Mouse (Mus musculus) liver, embryonic 11.5 days (tissue): ENCODE measurements around the gene Ift81. TPM values are rescaled to one million over a fixed set of nuclear protein-coding genes. Genes with fewer than 3 reads are reported as not detected.

Experiments
- ATAC-seq: fragments of 200-750 bp; cut with Nextera tagmentation; replicated peaks from 2 replicates; pipeline ENCODE4 v1.8.0; 2017; ENCODE audit warnings: moderate number of reproducible peaks, mild to moderate bottlenecking, moderate TSS enrichment, moderate library complexity; ENCODE audit not compliant: low FRiP score
- DNase-seq: peaks from one replicate; pipeline ENCODE4 v3.0.0-alpha.2; 2017; ENCODE audit warnings: low spot score
- H3K27ac ChIP-seq: fragments of 300-500 bp; sonication (generic); 2 replicates; pipeline ENCODE4 v1.5.1; 2014; ENCODE audit warnings: mild to moderate bottlenecking, low read depth, low read length, control low read depth
- H3K27me3 ChIP-seq: fragments of 300-500 bp; sonication (generic); replicated peaks from 2 replicates; pipeline ENCODE4 v1.6.1; 2014; ENCODE audit warnings: low read length, mixed read lengths; ENCODE audit not compliant: control insufficient read depth, insufficient read depth
- H3K36me3 ChIP-seq: fragments of 300-500 bp; sonication (generic); 2 replicates; pipeline ENCODE4 v1.6.1; 2014; ENCODE audit warnings: mild to moderate bottlenecking, low read length, moderate library complexity, mixed read lengths; ENCODE audit not compliant: control insufficient read depth, insufficient read depth
- H3K4me1 ChIP-seq: fragments of 300-500 bp; sonication (generic); replicated peaks from 2 replicates; pipeline ENCODE4 v1.6.1; 2014; ENCODE audit warnings: low read length, mixed read lengths; ENCODE audit not compliant: control insufficient read depth, insufficient read depth
- H3K4me2 ChIP-seq: fragments of 300-500 bp; sonication (generic); 2 replicates; pipeline ENCODE4 v1.6.1; 2014; ENCODE audit warnings: mild to moderate bottlenecking, control low read depth, moderate library complexity
- H3K4me3 ChIP-seq: fragments of 300-500 bp; sonication (generic); 2 replicates; pipeline ENCODE4 v1.5.1; 2014; ENCODE audit warnings: low read depth, low read length, control low read depth
- H3K9ac ChIP-seq: fragments of 300-500 bp; sonication (generic); 2 replicates; pipeline ENCODE4 v1.6.1; 2014; ENCODE audit warnings: low read depth, low read length, control low read depth
- H3K9me3 ChIP-seq: fragments of 300-500 bp; sonication (generic); 2 replicates; pipeline ENCODE4 v1.6.1; 2016; ENCODE audit warnings: low read length, inconsistent platforms, mixed read lengths; ENCODE audit not compliant: control insufficient read depth
- WGBS: fragments of 180-500 bp; shearing (Covaris S2); extraction: QIAGEN DNeasy Blood & Tissue Kit; methylation state at CpG from one replicate; pipeline ENCODE4 v1.1.7; 2014; 5-methylcytosine and 5-hydroxymethylcytosine counted together
- polyA plus RNA-seq: library from polyadenylated mRNA; unstranded; fragments of >200 nt; fragmentation: Nextera tagmentation; extraction: Ambion mirVana; gene quantifications from 2 replicates; pipeline ENCODE4 v1.2.1, GENCODE M21; 2014

Gene Ift81
- polyA plus RNA-seq, 1 experiment from 2014 or later, result 10.9 TPM

DNA sequence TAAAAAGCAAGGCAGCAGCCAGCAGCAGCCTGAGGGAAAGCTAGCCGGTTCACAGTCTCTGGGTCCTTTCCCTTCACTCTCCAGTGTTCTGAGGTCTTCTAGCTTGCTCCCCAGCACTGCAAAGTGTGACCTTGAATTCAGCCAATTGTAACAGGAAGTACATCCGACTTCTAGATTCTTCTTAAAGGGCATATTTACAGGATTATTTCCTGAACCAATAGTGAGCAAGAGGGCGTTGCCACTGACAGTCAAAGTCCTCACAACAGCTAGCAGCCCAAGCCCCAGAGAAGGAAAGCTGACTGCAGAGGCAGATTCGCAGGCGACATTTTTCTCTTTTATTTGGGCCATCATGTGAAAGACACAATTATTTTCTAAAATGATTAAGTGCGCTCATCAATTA, 65.6 kb downstream of the Ift81 start:
- Histone ChIP-seq H3K9ac (no peak overlapping the region), H3K9me3 (no peaks in the 10 kb centered on the region), H3K27ac (peak overlapping the region; percentile 48; the same call in 1 of the 2 replicates), H3K27me3 (no peaks in the 10 kb centered on the region), H3K36me3 (no peaks in the 10 kb centered on the region), H3K4me1 (peaks cover 4% of the 10 kb centered on the region; the same call in 1 of the 2 replicates), H3K4me3 (no peak overlapping the region), H3K4me2 (no peak overlapping the region)
- ATAC-seq, result no peak
- 69% methylated on average over 6 of the region's 6 CpGs for WGBS
- DNase-seq, result no peak

DNA sequence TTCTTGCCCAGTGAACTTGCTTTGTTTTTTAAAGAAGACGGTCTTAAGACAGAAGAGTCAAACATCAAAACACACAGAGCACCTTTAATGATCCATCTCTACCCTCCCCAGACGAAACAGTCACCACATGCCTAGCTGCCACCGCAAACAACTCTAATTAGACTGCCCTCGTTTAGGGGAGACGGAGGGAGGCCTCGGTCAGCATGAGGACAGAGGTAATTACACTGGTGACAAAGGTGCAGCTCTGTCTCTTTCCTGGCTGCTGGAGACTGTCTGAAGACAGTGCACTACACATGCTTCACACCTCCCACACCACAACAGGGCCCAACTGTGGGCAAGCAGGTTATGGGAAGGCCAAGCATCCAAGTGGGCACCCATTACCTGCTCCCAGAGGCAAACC, 66.5 kb downstream of the Ift81 start:
- 69% methylated on average over 6 of the region's 6 CpGs for WGBS
- no peaks in the 10 kb centered on the region for H3K36me3 ChIP-seq
- no peak overlapping the region for H3K4me2 ChIP-seq
- H3K9me3 ChIP-seq, result no peaks in the 10 kb centered on the region
- H3K4me1 ChIP-seq, result peaks cover 4% of the 10 kb centered on the region; the same call in 1 of the 2 replicates
- DNase-seq (no peak), ATAC-seq (no peak)
- no peak overlapping the region for H3K9ac ChIP-seq
- H3K27me3 ChIP-seq, result no peaks in the 10 kb centered on the region
- no peak overlapping the region for H3K4me3 ChIP-seq
- no peak overlapping the region for H3K27ac ChIP-seq

- Histone ChIP-seq H3K9ac (no peak overlapping the region), H3K27me3 (no peaks in the 10 kb centered on the region), H3K9me3 (no peaks in the 10 kb centered on the region), H3K4me3 (no peak overlapping the region), H3K4me2 (no peak overlapping the region), H3K27ac (no peak overlapping the region), H3K36me3 (no peaks in the 10 kb centered on the region), H3K4me1 (peaks cover 4% of the 10 kb centered on the region; the same call in 1 of the 2 replicates)
- 49% methylated on average over 7 of the region's 7 CpGs for WGBS
- DNase-seq, result no peak
- ATAC-seq, result no peak
Measured at GRCm38 (mm10) chr5:122547251-122547714, 67.0 kb downstream of the Ift81 start.

- H3K4me1 ChIP-seq, result peaks cover 4% of the 10 kb centered on the region; the same call in 1 of the 2 replicates
- H3K27ac ChIP-seq, result no peak overlapping the region
- no peaks in the 10 kb centered on the region for H3K9me3 ChIP-seq
- DNase-seq, result no peak
- no peak for ATAC-seq
- no peak overlapping the region for H3K9ac ChIP-seq
- H3K27me3 ChIP-seq, result no peaks in the 10 kb centered on the region
- 79% methylated on average over 6 of the region's 6 CpGs for WGBS
- H3K4me3 ChIP-seq, result no peak overlapping the region
- H3K4me2 ChIP-seq, result no peak overlapping the region
- no peaks in the 10 kb centered on the region for H3K36me3 ChIP-seq
Measured at GRCm38 (mm10) chr5:122543392-122543791, 70.9 kb downstream of the Ift81 start.

GRCm38 (mm10) chr5:122541871-122542270, 72.4 kb downstream of the Ift81 start:
- no peak overlapping the region for H3K9ac ChIP-seq
- H3K4me2 ChIP-seq, result no peak overlapping the region
- no peak overlapping the region for H3K27ac ChIP-seq
- no peaks in the 10 kb centered on the region for H3K4me1 ChIP-seq
- WGBS, result 74% methylated on average over 8 of the region's 8 CpGs
- no peak overlapping the region for H3K4me3 ChIP-seq
- no peaks in the 10 kb centered on the region for H3K9me3 ChIP-seq
- no peak for DNase-seq
- no peaks in the 10 kb centered on the region for H3K27me3 ChIP-seq
- H3K36me3 ChIP-seq, result no peaks in the 10 kb centered on the region
- no peak for ATAC-seq

- Histone ChIP-seq H3K27ac (no peak overlapping the region), H3K27me3 (no peaks in the 10 kb centered on the region), H3K4me2 (no peak overlapping the region), H3K4me1 (no peaks in the 10 kb centered on the region), H3K4me3 (no peak overlapping the region), H3K9me3 (no peaks in the 10 kb centered on the region), H3K36me3 (no peaks in the 10 kb centered on the region), H3K9ac (no peak overlapping the region)
- DNase-seq (no peak), ATAC-seq (no peak)
- WGBS, result 78% methylated on average over 11 of the region's 11 CpGs
Measured at GRCm38 (mm10) chr5:122538077-122538476, 76.2 kb downstream of the Ift81 start.

DNA sequence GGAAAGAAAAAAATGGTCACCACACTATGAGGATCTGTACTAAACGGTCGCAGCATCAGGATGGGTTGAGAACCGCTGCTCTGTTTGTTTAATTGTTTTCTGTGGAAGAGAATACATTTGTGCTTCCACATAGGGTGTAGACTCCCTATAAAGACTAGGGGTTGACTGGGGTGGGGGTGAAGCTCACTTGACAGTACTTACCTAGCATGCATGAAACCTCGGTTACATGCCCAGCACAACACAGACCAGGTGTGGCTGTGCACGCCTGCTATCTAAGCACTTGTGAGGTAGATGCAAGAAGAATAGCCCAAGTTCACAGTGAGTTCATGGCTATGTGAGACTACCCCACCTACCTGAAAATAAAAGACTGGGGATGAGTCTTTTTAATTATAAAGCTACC, 76.7 kb downstream of the Ift81 start:
- H3K36me3 ChIP-seq, result no peaks in the 10 kb centered on the region
- H3K9me3 ChIP-seq, result no peaks in the 10 kb centered on the region
- H3K4me1 ChIP-seq, result no peaks in the 10 kb centered on the region
- WGBS, result 93% methylated on average over 5 of the region's 5 CpGs
- H3K27ac ChIP-seq, result no peak overlapping the region
- no peaks in the 10 kb centered on the region for H3K27me3 ChIP-seq
- no peak for DNase-seq
- ATAC-seq, result no peak
- no peak overlapping the region for H3K9ac ChIP-seq
- H3K4me2 ChIP-seq, result no peak overlapping the region
- H3K4me3 ChIP-seq, result no peak overlapping the region

DNA sequence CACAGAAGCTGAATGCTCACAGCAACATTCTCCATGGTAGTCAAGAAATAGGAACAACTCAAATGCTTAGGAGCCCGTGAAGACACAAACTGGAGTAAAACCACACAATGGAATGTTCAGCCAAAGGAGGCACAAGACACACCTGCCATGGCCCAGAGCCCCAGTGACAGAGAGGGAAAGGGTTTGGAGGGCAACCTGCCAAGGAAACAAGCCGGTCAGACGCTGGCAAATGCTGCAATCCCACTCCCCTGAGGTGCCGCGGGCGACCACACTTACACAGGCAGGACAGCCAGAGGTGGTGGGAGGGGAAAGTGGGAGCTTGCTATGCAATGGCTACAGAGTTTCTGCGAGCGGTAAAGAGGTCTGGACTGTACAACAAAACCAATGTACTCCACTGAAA, 80.4 kb downstream of the Ift81 start:
- no peaks in the 10 kb centered on the region for H3K36me3 ChIP-seq
- ATAC-seq (no peak), DNase-seq (no peak)
- H3K9me3 ChIP-seq, result no peaks in the 10 kb centered on the region
- no peak overlapping the region for H3K9ac ChIP-seq
- H3K4me1 ChIP-seq, result peaks cover 6% of the 10 kb centered on the region; the same call in 1 of the 2 replicates
- H3K27me3 ChIP-seq, result no peaks in the 10 kb centered on the region
- no peak overlapping the region for H3K4me3 ChIP-seq
- WGBS, result 80% methylated on average over 8 of the region's 8 CpGs
- H3K27ac ChIP-seq, result no peak overlapping the region
- no peak overlapping the region for H3K4me2 ChIP-seq

GRCm38 (mm10) chr5:122529913-122530604, 84.3 kb downstream of the Ift81 start:
- no peak overlapping the region for H3K27ac ChIP-seq
- H3K4me1 ChIP-seq, result peaks cover 20% of the 10 kb centered on the region
- no peaks in the 10 kb centered on the region for H3K9me3 ChIP-seq
- no peak overlapping the region for H3K4me3 ChIP-seq
- 83% methylated on average over 9 of the region's 9 CpGs for WGBS
- no peak overlapping the region for H3K9ac ChIP-seq
- DNase-seq (no peak), ATAC-seq (no peak)
- H3K4me2 ChIP-seq, result no peak overlapping the region
- no peaks in the 10 kb centered on the region for H3K36me3 ChIP-seq
- H3K27me3 ChIP-seq, result no peaks in the 10 kb centered on the region
